Mouse (Mus musculus) heart, postnatal 25 days (tissue): ENCODE data around the gene Ypel2. TPM values are rescaled to one million over a fixed set of nuclear protein-coding genes. Genes with fewer than 3 reads are reported as not detected.

Experiments used
- DNase-seq: peaks from one replicate; pipeline ENCODE4 v3.0.0; 2022; ENCODE audit warnings: low spot score
- intact Hi-C: fragments of 180-260 bp; cut with DNase I; formaldehyde crosslinking; loops from one replicate; pipeline ENCODE4 v1.15.1; 2025
- total RNA-seq, 2 experiments: library from RNA; stranded (reverse); gene quantifications; 2 replicates each; pipeline ENCODE4 v1.2.3; 2021

The Ypel2 gene
- total RNA-seq, 2 experiments from 2014 or later: 16.2 to 35.4 TPM

GRCm38 (mm10) chr11:86910244-86910643 is 83.3 kb downstream of the Ypel2 start:
- intact Hi-C loops: no loop called here
- DNase-seq: no peak

DNA sequence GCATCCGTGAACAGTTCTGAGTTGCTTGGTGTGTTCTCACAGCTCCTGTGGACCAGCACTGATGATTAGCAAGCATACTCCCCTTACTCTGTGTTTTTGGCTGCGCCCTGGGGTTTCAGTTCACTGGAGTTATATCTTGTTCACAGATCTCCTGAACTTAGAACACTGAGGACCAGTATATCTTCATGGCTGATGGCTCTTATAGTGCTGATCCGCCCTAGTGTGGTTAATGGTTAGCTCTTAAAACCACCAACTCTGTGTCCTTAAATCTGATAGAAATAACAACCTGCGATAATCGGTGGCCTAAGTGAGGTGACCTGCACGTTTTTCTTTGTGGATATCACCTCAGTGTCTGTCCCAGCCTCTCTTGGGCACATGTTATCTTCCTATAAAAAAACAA is 84.5 kb downstream of the Ypel2 start:
- intact Hi-C loops: no loop called here
- DNase-seq: no peak

DNA sequence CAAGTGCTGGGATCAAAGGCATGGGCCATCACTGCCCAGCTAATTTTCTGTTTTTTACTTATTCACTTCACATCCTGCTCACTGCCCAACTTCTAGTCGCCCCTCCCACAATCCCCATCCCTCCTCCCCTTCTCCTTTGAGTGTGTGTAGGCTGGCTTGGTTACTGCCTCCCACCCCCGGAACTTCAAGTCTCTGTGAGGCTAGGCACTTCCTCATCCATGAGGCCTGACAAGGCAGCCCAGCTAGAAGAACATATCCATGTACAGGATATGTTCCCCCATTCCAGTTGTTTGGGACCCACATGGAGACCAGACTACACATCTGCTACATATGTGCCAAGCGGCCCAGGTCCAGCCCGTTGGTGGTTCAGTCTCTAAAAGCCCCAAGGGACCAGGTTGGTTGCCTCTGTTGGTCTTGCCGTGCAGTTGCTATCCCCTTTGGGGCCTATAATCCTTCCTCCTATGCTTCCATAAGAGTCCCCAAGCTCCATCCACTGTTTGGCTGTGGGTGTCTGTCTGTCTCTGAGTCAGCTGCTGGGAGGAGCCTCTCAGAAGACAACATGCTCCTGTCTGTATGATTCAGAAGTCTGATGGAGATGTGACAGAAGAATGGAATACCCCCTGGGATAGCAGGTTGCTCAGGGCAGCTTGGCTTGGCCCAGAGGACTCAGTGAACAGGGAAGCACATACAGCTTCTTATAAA is 85.5 kb downstream of the Ypel2 start:
- DNase-seq: no peak
- intact Hi-C loops: no loop called here

- no peak for DNase-seq
- intact Hi-C loops: no loop called here
Observed at GRCm38 (mm10) chr11:86906767-86907662, 86.5 kb downstream of the Ypel2 start.

- intact Hi-C loops: no loop called here
- no peak for DNase-seq
Observed at GRCm38 (mm10) chr11:86906257-86906656, 87.2 kb downstream of the Ypel2 start.

- no peak for DNase-seq
- intact Hi-C loops: no loop called here
Observed at GRCm38 (mm10) chr11:86905261-86905660, 88.2 kb downstream of the Ypel2 start.

DNA sequence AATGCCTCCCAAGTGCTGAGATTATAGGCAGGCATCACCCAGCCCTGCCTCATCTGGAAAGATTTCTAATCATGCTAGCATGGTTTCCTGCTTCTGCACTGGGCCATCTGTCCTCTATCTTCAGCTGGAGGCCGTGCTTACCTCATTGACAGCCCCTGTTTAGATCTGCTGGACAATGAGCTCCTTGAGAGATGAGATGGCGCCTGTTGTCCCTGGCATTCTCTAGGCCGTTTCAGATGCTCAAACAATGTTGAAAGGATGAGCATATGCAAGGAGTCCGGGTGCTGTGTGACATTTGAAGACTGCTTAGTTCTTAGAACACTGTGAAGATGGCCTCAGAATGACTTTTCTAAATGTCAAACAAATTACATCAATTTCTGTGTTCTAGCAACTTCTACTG is 88.8 kb downstream of the Ypel2 start:
- no peak for DNase-seq
- intact Hi-C loops: no loop called here

DNA sequence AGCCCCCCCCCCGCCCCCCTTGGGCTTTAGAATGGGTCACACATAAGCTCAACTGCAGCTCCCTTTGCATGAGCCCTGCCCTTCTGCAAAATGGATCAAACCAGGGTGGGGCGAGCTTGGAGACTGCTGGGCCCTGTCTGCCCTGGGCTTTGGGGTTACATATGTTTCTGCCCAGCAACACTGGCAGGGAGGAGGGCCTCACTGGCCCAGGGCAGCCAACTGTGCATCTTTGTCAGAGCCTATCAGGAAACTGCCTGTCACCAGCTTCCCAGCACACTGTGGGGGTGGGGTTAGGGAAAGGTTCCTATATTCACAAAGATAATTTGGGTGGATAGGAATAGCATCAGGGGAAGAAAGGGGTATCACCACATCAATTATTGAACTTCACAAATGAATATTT is 95.1 kb downstream of the Ypel2 start:
- no peak for DNase-seq

DNA sequence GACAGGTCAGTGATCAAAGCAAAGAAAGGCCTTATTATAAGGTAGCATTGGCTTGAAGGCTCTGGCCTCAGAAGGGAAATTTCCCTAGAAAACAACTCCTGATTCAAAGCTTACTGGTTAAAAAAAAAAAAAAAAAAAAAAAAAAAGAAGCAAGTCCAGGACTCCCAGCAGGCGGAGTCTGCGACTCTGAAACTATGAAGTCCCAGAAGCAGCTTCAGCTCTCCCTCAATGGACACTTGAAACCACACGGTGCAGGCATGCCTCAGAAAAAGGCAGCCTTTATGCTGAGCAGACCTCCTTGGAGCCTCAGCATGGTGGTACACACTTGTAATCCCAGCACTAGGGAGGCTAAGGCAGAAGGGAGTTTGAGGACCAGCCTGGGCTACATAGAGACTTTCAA is 97.9 kb downstream of the Ypel2 start:
- intact Hi-C loops: loop anchor here (10.0 kb wide), 1 partner anchor 99 kb away; the partner anchor contains the start of gene Ypel2
- DNase-seq: no peak

More for the DNA sequence above, 95.1 kb downstream of the Ypel2 start:
- intact Hi-C loops: loop anchor here (10.0 kb wide), 1 partner anchor 96 kb away; the partner anchor contains the start of gene Ypel2

- DNase-seq: no peak
- intact Hi-C loops: loop anchor here (10.0 kb wide), 1 partner anchor 100 kb away; the partner anchor contains the start of gene Ypel2
Observed at GRCm38 (mm10) chr11:86895156-86895555, 98.4 kb downstream of the Ypel2 start.

GRCm38 (mm10) chr11:86894171-86894577 is 99.3 kb downstream of the Ypel2 start:
- intact Hi-C loops: loop anchor here (10.0 kb wide), 1 partner anchor 101 kb away; the partner anchor contains the start of gene Ypel2
- DNase-seq: peak; percentile 63

DNA sequence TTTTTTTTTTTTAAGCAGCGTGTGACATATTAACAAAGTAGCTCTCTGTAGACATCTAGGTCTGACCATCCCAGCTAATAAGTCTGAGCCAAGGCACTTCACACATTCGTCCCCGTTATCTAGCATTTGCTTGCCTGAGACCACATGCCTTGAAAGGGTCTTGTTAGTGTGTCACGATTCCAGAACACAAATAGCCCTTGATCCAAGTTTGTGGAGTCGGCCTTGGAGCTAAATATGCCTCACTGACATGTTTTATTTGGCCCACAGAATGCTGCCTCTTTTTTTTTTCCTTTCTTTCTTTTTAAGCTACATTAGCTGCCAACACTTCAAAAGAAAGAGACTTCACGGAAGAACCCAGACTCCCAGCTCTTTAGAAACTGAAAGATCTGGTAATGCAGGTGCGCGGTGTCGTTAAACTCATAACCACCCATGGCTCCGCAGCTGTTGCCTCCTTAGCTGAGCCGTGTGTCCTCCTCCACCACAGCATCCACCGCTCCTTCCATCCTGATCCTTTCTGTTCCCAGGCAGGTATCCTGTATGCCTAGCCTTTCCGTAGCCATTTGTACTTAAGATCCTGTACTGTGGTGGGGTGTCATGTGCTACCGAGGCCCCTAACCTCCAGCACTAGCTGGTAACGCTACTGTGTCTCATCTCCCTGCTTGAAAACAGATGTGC is 100.4 kb downstream of the Ypel2 start:
- DNase-seq: no peak
- intact Hi-C loops: loop anchor here (10.0 kb wide), 1 partner anchor 102 kb away; the partner anchor contains the start of gene Ypel2

Other genes starting within 250 kb of the Ypel2 start
- gene Cltc, start 236.1 kb downstream of the Ypel2 start, total RNA-seq: 100 to 1,000 TPM; 136 to 155 TPM
- gene Dhx40, start 186.0 kb downstream of the Ypel2 start, total RNA-seq: 10 to 100 TPM; 17.8 to 18.0 TPM
- 10 to 100 TPM; 11.6 to 12.2 TPM for gene Gdpd1, start 80.4 kb upstream of the Ypel2 start, total RNA-seq
- gene Smg8, start 93.1 kb upstream of the Ypel2 start, total RNA-seq: 1 to 10 TPM; 7.9 to 8.7 TPM
- under 1 TPM; 0.55 to 0.70 TPM for gene Prr11, start 115.0 kb upstream of the Ypel2 start, total RNA-seq
- 10 to 100 TPM; 12.8 to 14.6 TPM for gene Ska2, start 115.5 kb upstream of the Ypel2 start, total RNA-seq
- 1 to 10 TPM; 6.9 to 7.5 TPM for gene Trim37, start 133.4 kb upstream of the Ypel2 start, total RNA-seq